Mouse (Mus musculus) heart, postnatal 0 days (tissue): ENCODE measurements around the gene Bcl2a1a. TPM values are rescaled to one million over a fixed set of nuclear protein-coding genes. Genes with fewer than 3 reads are reported as not detected.
"Not testable (repeated sequence)": the region's sequence is repeated elsewhere in the genome, so short reads cannot be mapped to it uniquely, and the experiment has no call there.

ENCODE experiments used
- ATAC-seq: fragments of 200-750 bp; cut with Nextera tagmentation; 2 replicates; pipeline ENCODE4 v1.8.0; 2017; ENCODE audit warnings: low read depth, moderate number of reproducible peaks, moderate library complexity; ENCODE audit not compliant: insufficient read depth
- DNase-seq: peaks from one replicate; pipeline ENCODE4 v3.0.0-alpha.2; 2016; ENCODE audit warnings: low spot score
- H3K27ac ChIP-seq: fragments of 300-500 bp; sonication (generic); 2 replicates; pipeline ENCODE4 v1.5.1; 2014; ENCODE audit warnings: low read depth, mild to moderate bottlenecking
- H3K27me3 ChIP-seq: fragments of 300-500 bp; sonication (generic); 2 replicates; pipeline ENCODE4 v1.6.1; 2014; ENCODE audit warnings: low read length, mixed read lengths; ENCODE audit not compliant: control insufficient read depth, insufficient read depth
- H3K36me3 ChIP-seq: fragments of 300-500 bp; sonication (generic); replicated peaks from 2 replicates; pipeline ENCODE4 v1.6.1; 2014; ENCODE audit warnings: low read length, mixed read lengths; ENCODE audit not compliant: control insufficient read depth, insufficient read depth
- H3K4me1 ChIP-seq: fragments of 300-500 bp; sonication (generic); 2 replicates; pipeline ENCODE4 v1.6.1; 2014; ENCODE audit warnings: antibody characterized with exemption; ENCODE audit not compliant: control insufficient read depth, insufficient read depth
- H3K4me2 ChIP-seq: fragments of 300-500 bp; sonication (generic); 2 replicates; pipeline ENCODE4 v1.6.1; 2014; ENCODE audit warnings: low read depth, mild to moderate bottlenecking, low read length, moderate library complexity
- H3K4me3 ChIP-seq: fragments of 300-500 bp; sonication (generic); 2 replicates; pipeline ENCODE4 v1.5.1; 2014; ENCODE audit warnings: low read depth, low read length
- H3K9ac ChIP-seq: fragments of 300-500 bp; sonication (generic); replicated peaks from 2 replicates; pipeline ENCODE4 v1.6.1; 2014; ENCODE audit warnings: low read depth, low read length, mixed read lengths
- H3K9me3 ChIP-seq: fragments of 300-500 bp; sonication (generic); replicated peaks from 2 replicates; pipeline ENCODE4 v1.6.1; 2016; ENCODE audit warnings: low read length; ENCODE audit not compliant: control insufficient read depth
- CTCF ChIP-seq: IDR thresholded peaks from 2 replicates; pipeline ENCODE4 v1.5.1; 2016; ENCODE audit warnings: antibody characterized with exemption, control low read depth, low read depth
- EP300 ChIP-seq: IDR thresholded peaks from 2 replicates; pipeline ENCODE4 v1.6.1; 2016; ENCODE audit warnings: antibody characterized with exemption, low read depth
- WGBS: fragments of 180-500 bp; shearing (Covaris S2); extraction: QIAGEN DNeasy Blood & Tissue Kit; methylation state at CpG from one replicate; pipeline ENCODE4 v1.1.7; 2014; 5-methylcytosine and 5-hydroxymethylcytosine counted together
- polyA plus RNA-seq: library from polyadenylated mRNA; unstranded; fragments of >200 nt; fragmentation: Nextera tagmentation; extraction: Ambion mirVana; gene quantifications from 2 replicates; pipeline ENCODE4 v1.2.1, GENCODE M21; 2015
- total RNA-seq: library from RNA; depleted of rRNA; stranded (reverse); fragments of >200 nt; gene quantifications from 2 replicates; pipeline ENCODE4 v1.2.3, GENCODE M21; 2014; ENCODE audit warnings: low replicate concordance; rRNA removed

Bcl2a1a gene
- total and polyA plus RNA-seq, 2 experiments from 2014 or later: 0.41 TPM; not detected in 1

DNA sequence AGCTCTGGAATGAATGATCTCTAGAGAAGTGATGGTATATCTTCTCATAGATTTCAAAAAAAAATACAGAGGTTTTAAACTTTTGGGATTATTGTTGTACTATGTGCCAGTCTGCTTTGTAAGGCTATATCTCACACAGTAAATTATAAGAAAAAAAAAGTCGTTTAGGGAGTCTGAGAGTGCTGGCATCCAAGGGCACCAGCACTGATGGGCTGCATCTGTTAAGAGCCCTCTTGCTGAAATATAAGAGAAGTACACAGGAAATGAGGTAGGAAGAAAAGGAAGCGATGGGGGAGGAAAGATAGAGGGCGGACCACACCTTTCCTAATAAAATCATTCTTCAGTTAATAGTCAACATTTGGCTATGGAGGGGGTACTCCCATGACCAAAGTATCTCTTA is 2.2 kb downstream of the Bcl2a1a start:
- WGBS: 68% methylated on average over 3 of the region's 3 CpGs
- ATAC-seq (no peak), DNase-seq (no peak)
- Histone ChIP-seq H3K27ac (no peak overlapping the region), H3K36me3 (no peaks in the 10 kb centered on the region), H3K4me1 (no peaks in the 10 kb centered on the region), H3K4me3 (no peak overlapping the region), H3K27me3 (no peaks in the 10 kb centered on the region), H3K9ac (no peak overlapping the region), H3K9me3 (no peaks in the 10 kb centered on the region), H3K4me2 (no peak overlapping the region)
- TF ChIP-seq CTCF (no peak), EP300 (no peak)

DNA sequence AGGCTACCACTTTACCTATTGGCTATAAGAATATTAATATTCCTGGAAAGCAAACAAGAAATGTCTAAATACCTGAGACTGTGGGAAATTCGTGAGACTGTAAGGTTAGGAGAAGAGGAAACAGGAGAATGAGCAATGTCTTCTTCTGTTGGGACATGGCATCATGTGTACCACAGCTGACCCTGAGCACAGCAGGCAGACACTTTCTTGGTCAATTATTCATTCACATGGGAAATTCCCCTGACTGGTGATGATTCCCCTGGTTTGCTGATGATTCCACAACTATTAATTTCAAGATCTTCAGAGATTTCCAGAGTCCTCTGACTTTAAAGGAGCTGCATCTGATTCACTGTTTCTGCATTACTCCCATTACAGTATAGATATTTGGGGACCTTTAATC is 3.3 kb downstream of the Bcl2a1a start:
- DNase-seq, H3K4me1 ChIP-seq, H3K9ac ChIP-seq, H3K27ac ChIP-seq, H3K4me2 ChIP-seq, H3K4me3 ChIP-seq, H3K36me3 ChIP-seq, H3K27me3 ChIP-seq, H3K9me3 ChIP-seq, ATAC-seq: not testable (repeated sequence)
- 36% methylated on average over 1 of the region's 1 CpGs for WGBS

DNA sequence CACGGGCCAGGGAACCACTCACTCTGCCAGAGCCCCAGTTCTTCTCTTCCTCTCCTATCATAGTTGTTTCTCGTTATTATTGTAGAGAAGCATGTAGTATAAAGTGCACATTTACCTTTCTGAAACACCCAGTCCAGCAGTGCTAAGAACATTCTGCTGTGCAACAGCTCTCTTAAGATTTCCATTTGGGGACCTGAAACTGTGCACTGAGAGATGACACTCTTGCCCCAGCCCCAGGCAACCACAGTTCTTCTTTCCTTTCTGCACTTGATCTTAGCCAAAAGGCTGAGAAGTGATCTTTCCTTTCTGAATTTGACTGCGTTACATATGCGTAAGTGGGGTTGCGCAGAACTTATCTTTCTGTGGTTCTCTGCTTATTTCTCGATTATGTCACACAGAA is 9.8 kb downstream of the Bcl2a1a start:
- not testable (repeated sequence) for H3K4me1 ChIP-seq, H3K9me3 ChIP-seq, H3K4me3 ChIP-seq, H3K36me3 ChIP-seq, H3K9ac ChIP-seq, DNase-seq, H3K4me2 ChIP-seq, H3K27me3 ChIP-seq, ATAC-seq, H3K27ac ChIP-seq
- no CpG with 5 or more reads among the region's 6 CpGs for WGBS

DNA sequence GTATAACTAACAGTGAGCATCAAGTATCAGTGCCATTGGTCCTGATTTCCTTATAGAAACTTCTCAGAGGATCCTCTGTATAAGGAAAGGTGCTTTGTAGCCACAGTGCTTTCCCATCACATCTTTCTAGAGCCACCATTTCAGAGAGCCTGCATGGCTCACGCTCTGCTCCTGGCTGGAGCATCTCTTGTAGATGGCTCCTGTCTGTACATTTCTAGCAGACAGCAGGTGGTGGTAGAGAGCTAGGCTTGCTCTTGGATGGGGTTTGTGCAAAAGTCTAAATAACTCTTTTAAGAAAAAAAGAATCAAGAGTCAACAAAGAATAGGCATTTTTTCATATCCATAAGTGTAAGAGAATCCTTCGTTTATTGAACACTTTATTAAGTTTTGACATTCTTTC is 12.8 kb downstream of the Bcl2a1a start:
- ATAC-seq, H3K9me3 ChIP-seq, H3K4me2 ChIP-seq, H3K4me1 ChIP-seq, H3K4me3 ChIP-seq, H3K27ac ChIP-seq, H3K9ac ChIP-seq, H3K27me3 ChIP-seq, H3K36me3 ChIP-seq, DNase-seq: not testable (repeated sequence)
- WGBS: 67% methylated on average over 1 of the region's 2 CpGs

DNA sequence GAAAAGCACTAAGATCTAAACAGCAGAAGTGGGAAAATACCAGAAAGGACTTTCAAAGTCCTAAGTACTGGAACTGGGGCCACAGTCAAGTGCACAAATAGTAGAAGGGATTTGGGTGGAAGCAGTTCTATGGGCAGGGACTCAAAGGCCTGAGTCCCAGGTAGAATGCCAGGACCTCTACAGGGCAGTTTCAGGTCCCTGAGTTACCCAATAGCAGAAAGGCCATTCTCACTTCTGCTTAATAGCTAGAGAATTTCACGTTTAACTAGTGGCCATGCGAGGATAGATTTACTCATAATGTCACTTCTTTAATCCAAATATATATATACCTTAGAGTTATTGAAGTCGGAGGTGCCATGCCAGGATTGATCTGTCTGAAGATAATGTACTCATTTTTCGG is 20.2 kb downstream of the Bcl2a1a start:
- 58% methylated on average over 4 of the region's 4 CpGs for WGBS

DNA sequence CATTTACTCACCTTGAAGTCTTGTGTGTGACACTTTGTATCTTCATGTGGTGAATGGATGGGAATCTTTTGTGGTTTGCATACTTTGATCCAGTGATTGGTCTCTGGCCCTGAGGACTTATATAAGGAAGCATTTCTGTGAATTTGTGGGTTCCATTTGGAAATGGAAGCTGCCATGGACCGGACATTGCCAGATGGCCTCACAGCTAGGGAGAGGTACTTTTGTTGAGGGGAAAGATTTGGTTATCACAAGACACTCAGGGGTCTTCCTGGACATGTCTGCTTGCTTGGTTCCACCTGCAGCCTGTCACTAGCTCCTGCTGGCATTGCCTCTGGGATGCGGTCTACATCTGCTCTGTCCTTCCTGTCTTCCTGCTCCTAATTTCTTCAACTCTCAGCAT is 23.1 kb downstream of the Bcl2a1a start:
- H3K4me1 ChIP-seq, H3K36me3 ChIP-seq, H3K9ac ChIP-seq, H3K4me3 ChIP-seq, H3K4me2 ChIP-seq, H3K9me3 ChIP-seq, H3K27ac ChIP-seq, ATAC-seq, H3K27me3 ChIP-seq, DNase-seq: not testable (repeated sequence)
- WGBS: 71% methylated on average over 2 of the region's 2 CpGs

More for the DNA sequence above, 20.2 kb downstream of the Bcl2a1a start:
- not testable (repeated sequence) for H3K36me3 ChIP-seq, H3K4me3 ChIP-seq, H3K27ac ChIP-seq, DNase-seq, H3K4me1 ChIP-seq, H3K4me2 ChIP-seq, H3K9me3 ChIP-seq, H3K9ac ChIP-seq, H3K27me3 ChIP-seq, ATAC-seq

DNA sequence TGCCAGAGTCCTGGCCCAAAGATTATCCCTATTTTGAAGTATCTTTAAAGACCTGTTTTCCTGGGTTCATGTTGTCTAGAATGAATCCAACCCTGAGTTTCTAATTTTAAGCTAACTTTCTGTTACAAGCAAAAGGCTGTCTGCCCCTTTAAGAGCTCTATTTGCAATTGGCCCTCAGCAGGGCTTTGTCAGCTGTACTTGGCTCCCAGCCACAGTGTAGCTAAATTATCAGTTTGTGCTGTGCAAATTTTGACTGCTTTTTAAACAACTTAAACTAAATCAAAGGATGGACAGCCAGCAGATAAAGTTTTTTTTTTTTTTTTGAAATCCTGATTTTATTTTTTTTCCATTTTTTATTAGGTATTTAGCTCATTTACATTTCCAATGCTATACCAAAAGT is 44.8 kb downstream of the Bcl2a1a start:
- not testable (repeated sequence) for H3K4me2 ChIP-seq

More for the DNA sequence above, 44.8 kb downstream of the Bcl2a1a start:
- not testable (repeated sequence) for DNase-seq, H3K4me3 ChIP-seq, ATAC-seq, H3K9ac ChIP-seq, H3K27me3 ChIP-seq, H3K27ac ChIP-seq, H3K36me3 ChIP-seq, H3K4me1 ChIP-seq, H3K9me3 ChIP-seq

Other genes starting within 250 kb of the Bcl2a1a start
- gene Mthfsl, start 236.6 kb upstream of the Bcl2a1a start, total RNA-seq: 2.8 and 6.9 TPM in 2 replicates
- 40.2 and 40.6 TPM in 2 replicates for gene Mthfsl, start 236.6 kb upstream of the Bcl2a1a start, polyA plus RNA-seq
- gene Bcl2a1d, start 225.0 kb upstream of the Bcl2a1a start, total RNA-seq: not detected in 2 replicates
- gene Bcl2a1d, start 225.0 kb upstream of the Bcl2a1a start, polyA plus RNA-seq: 0.44 TPM in 1 of 2 replicates, not detected in the other
- not detected in 2 replicates for gene Trim43c, start 117.7 kb upstream of the Bcl2a1a start, total RNA-seq
- gene Trim43c, start 117.7 kb upstream of the Bcl2a1a start, polyA plus RNA-seq: 0.08 TPM in 1 of 2 replicates, not detected in the other
- gene Trim43b, start 135.9 kb downstream of the Bcl2a1a start, total RNA-seq: not detected in 2 replicates
- not detected in 2 replicates for gene Trim43b, start 135.9 kb downstream of the Bcl2a1a start, polyA plus RNA-seq
- gene Bcl2a1b, start 242.3 kb downstream of the Bcl2a1a start, total RNA-seq: 1.3 and 6.3 TPM in 2 replicates
- gene Bcl2a1b, start 242.3 kb downstream of the Bcl2a1a start, polyA plus RNA-seq: 1.9 and 2.0 TPM in 2 replicates
- not detected in 2 replicates for gene Gm29094, start 242.5 kb downstream of the Bcl2a1a start, total RNA-seq
- gene Gm29094, start 242.5 kb downstream of the Bcl2a1a start, polyA plus RNA-seq: 0.67 and 0.85 TPM in 2 replicates